Mouse (Mus musculus) neural tube, embryonic 11.5 days (tissue): ENCODE results near the gene Tmem200b. TPM values are rescaled to one million over a fixed set of nuclear protein-coding genes. Genes with fewer than 3 reads are reported as not detected.

Experiments
- ATAC-seq: fragments of 200-750 bp; cut with Nextera tagmentation; 2 replicates; pipeline ENCODE4 v1.8.0; 2017; ENCODE audit warnings: moderate number of reproducible peaks, mild to moderate bottlenecking, moderate TSS enrichment, moderate library complexity; ENCODE audit not compliant: insufficient read depth, low FRiP score, low TSS enrichment
- DNase-seq: peaks from one replicate; pipeline ENCODE4 v3.0.0-alpha.2; 2015; ENCODE audit warnings: low spot score
- H3K27ac ChIP-seq: fragments of 300-500 bp; sonication (generic); 2 replicates; pipeline ENCODE4 v1.5.1; 2014; ENCODE audit warnings: low read depth, mild to moderate bottlenecking, low read length
- H3K27me3 ChIP-seq: fragments of 300-500 bp; sonication (generic); 2 replicates; pipeline ENCODE4 v1.6.1; 2014; ENCODE audit warnings: mild to moderate bottlenecking, low read length, mixed read lengths; ENCODE audit not compliant: control insufficient read depth, insufficient read depth
- H3K36me3 ChIP-seq: fragments of 300-500 bp; sonication (generic); 2 replicates; pipeline ENCODE4 v1.6.1; 2014; ENCODE audit warnings: mild to moderate bottlenecking, low read length, moderate library complexity, mixed read lengths; ENCODE audit not compliant: control insufficient read depth, insufficient read depth
- H3K4me1 ChIP-seq: fragments of 300-500 bp; sonication (generic); 2 replicates; pipeline ENCODE4 v1.6.1; 2014; ENCODE audit warnings: low read length, mixed read lengths; ENCODE audit not compliant: control insufficient read depth, insufficient read depth
- H3K4me2 ChIP-seq: fragments of 300-500 bp; sonication (generic); 2 replicates; pipeline ENCODE4 v1.6.1; 2014; ENCODE audit warnings: low read depth, mild to moderate bottlenecking, moderate library complexity
- H3K4me3 ChIP-seq: fragments of 300-500 bp; sonication (generic); 2 replicates; pipeline ENCODE4 v1.5.1; 2014; ENCODE audit warnings: low read depth, low read length
- H3K9ac ChIP-seq: fragments of 300-500 bp; sonication (generic); 2 replicates; pipeline ENCODE4 v1.6.1; 2014; ENCODE audit warnings: mild to moderate bottlenecking, low read length
- H3K9me3 ChIP-seq: fragments of 300-500 bp; sonication (generic); 2 replicates; pipeline ENCODE4 v1.6.1; 2016; ENCODE audit warnings: low read length; ENCODE audit not compliant: control insufficient read depth
- WGBS: fragments of 180-500 bp; shearing (Covaris S2); extraction: QIAGEN DNeasy Blood & Tissue Kit; methylation state at CpG from one replicate; pipeline ENCODE4 v1.1.7; 2014; 5-methylcytosine and 5-hydroxymethylcytosine counted together
- polyA plus RNA-seq: library from polyadenylated mRNA; unstranded; fragments of >200 nt; fragmentation: Nextera tagmentation; extraction: Ambion mirVana; gene quantifications from 2 replicates; pipeline ENCODE4 v1.2.1, GENCODE M21; 2014

Gene Tmem200b
- polyA plus RNA-seq, 1 experiment from 2014 or later = 1.4 TPM

- Histone ChIP-seq H3K4me2 (no peak overlapping the region), H3K4me3 (no peak overlapping the region), H3K4me1 (no peaks in the 10 kb centered on the region), H3K9me3 (no peaks in the 10 kb centered on the region), H3K27ac (no peak overlapping the region), H3K9ac (no peak overlapping the region), H3K27me3 (no peaks in the 10 kb centered on the region), H3K36me3 (peaks cover 2% of the 10 kb centered on the region; the same call in 1 of the 2 replicates)
- no peak for DNase-seq
- WGBS = 77% methylated on average over 3 of the region's 3 CpGs
- no peak for ATAC-seq
These were observed 35.6 kb downstream of the Tmem200b start for GRCm38 (mm10) chr4:131957161-131957560.

- H3K36me3 ChIP-seq = peaks cover 14% of the 10 kb centered on the region
- H3K9me3 ChIP-seq = no peaks in the 10 kb centered on the region
- H3K4me3 ChIP-seq = no peak overlapping the region
- no peaks in the 10 kb centered on the region for H3K27me3 ChIP-seq
- WGBS = 93% methylated on average over 2 of the region's 2 CpGs
- ATAC-seq (no peak), DNase-seq (no peak)
- no peak overlapping the region for H3K4me2 ChIP-seq
- no peaks in the 10 kb centered on the region for H3K4me1 ChIP-seq
- H3K27ac ChIP-seq = no peak overlapping the region
- no peak overlapping the region for H3K9ac ChIP-seq
These were observed 47.3 kb downstream of the Tmem200b start for GRCm38 (mm10) chr4:131968873-131969272.

- ATAC-seq = no peak
- no peak overlapping the region for H3K27ac ChIP-seq
- no peak overlapping the region for H3K9ac ChIP-seq
- H3K36me3 ChIP-seq = peaks cover 19% of the 10 kb centered on the region
- H3K4me1 ChIP-seq = no peaks in the 10 kb centered on the region
- DNase-seq = no peak
- H3K9me3 ChIP-seq = no peaks in the 10 kb centered on the region
- H3K27me3 ChIP-seq = no peaks in the 10 kb centered on the region
- no peak overlapping the region for H3K4me3 ChIP-seq
- WGBS = 86% methylated on average over 7 of the region's 7 CpGs
- H3K4me2 ChIP-seq = no peak overlapping the region
These were observed 48.8 kb downstream of the Tmem200b start for GRCm38 (mm10) chr4:131970244-131970853.

Other genes starting within 250 kb of the Tmem200b start
- 10.2 and 13.3 TPM in 2 replicates for gene Ptpru, start 83.5 kb upstream of the Tmem200b start, polyA plus RNA-seq
- 38.4 and 41.9 TPM in 2 replicates for gene Mecr, start 78.3 kb upstream of the Tmem200b start, polyA plus RNA-seq
- 136 and 144 TPM in 2 replicates for gene Srsf4, start 48.2 kb upstream of the Tmem200b start, polyA plus RNA-seq
- not detected in 2 replicates for gene Gm10300, start 152.9 kb downstream of the Tmem200b start, polyA plus RNA-seq
- gene Epb41, start 153.6 kb downstream of the Tmem200b start, polyA plus RNA-seq = 200 and 203 TPM in 2 replicates
- 0.05 and 0.08 TPM in 2 replicates for gene Oprd1, start 222.7 kb downstream of the Tmem200b start, polyA plus RNA-seq